Mouse (Mus musculus) hindbrain, embryonic 15.5 days (tissue): Measurements from ENCODE around the gene Pkd2. TPM values are rescaled to one million over a fixed set of nuclear protein-coding genes. Genes with fewer than 3 reads are reported as not detected.

Experiments
- polyA plus RNA-seq: library from polyadenylated mRNA; unstranded; fragments of >200 nt; fragmentation: Nextera tagmentation; extraction: Ambion mirVana; gene quantifications from 2 replicates; pipeline ENCODE4 v1.2.1, GENCODE M21; 2015

Pkd2 gene
- polyA plus RNA-seq, 1 experiment from 2014 or later: 8.8 TPM

Other genes starting within 250 kb of the Pkd2 start
- gene Ibsp, start 160.3 kb upstream of the Pkd2 start, polyA plus RNA-seq: 0.26 and 0.73 TPM in 2 replicates
- not detected in 2 replicates for gene Mepe, start 134.1 kb upstream of the Pkd2 start, polyA plus RNA-seq
- 7.7 and 31.8 TPM in 2 replicates for gene Spp1, start 24.3 kb upstream of the Pkd2 start, polyA plus RNA-seq
- 11.7 and 13.4 TPM in 2 replicates for gene BC005561, start 48.9 kb downstream of the Pkd2 start, polyA plus RNA-seq